Mouse (Mus musculus) spleen, adult 2 months (tissue): ENCODE results near the gene Rrp1b.
"Not testable (repeated sequence)": the region's sequence is repeated elsewhere in the genome, so short reads cannot be mapped to it uniquely, and the experiment has no call there.

Experiments
- CTCF ChIP-seq: fragments of 200-500 bp; IDR thresholded peaks from 2 replicates; pipeline ENCODE4 v1.5.1; 2011; ENCODE audit warnings: mild to moderate bottlenecking, inconsistent platforms; ENCODE audit not compliant: insufficient read depth, insufficient read length, insufficient replicate concordance; ENCODE audit errors: extremely low read depth
- POLR2A ChIP-seq: fragments of 200-500 bp; IDR thresholded peaks from 2 replicates; pipeline ENCODE4 v1.6.1; 2011; ENCODE audit warnings: low read depth, low read length, inconsistent platforms

DNA sequence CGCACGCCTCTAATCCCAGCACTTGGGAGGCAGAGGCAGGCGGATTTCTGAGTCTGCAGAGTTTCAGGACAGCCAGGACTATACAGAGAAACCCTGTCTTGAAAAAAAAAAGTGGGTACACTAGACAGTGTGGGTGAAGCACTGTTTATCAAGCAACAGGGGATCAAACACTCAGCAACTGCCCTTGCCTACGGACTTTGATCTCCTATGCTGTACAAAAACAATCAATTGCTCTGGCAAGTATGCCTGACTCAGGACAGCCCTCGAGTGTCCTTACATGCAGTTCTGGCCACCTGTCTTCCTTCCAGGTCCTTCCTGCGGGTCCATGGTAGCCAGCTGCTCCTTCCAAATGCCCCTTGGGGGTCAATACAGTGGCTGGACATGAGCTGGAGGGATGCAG lies 63.0 kb downstream of the Rrp1b start:
- TF ChIP-seq POLR2A, CTCF: not testable (repeated sequence)
